Mouse (Mus musculus) G1E (cell line): ENCODE measurements around the gene Hnrnpr. TPM values are rescaled to one million over a fixed set of nuclear protein-coding genes. Genes with fewer than 3 reads are reported as not detected.

ENCODE experiments used
- ATAC-seq: 2 replicates; pipeline ENCODE4 v1.8.0; 2016; ENCODE audit warnings: mild to moderate bottlenecking; ENCODE audit not compliant: insufficient number of reproducible peaks, poor library complexity, low FRiP score, severe bottlenecking; ENCODE audit errors: extremely low read depth
- DNase-seq: peaks from one replicate; pipeline ENCODE4 v3.0.0; 2012; ENCODE audit warnings: low spot score
- H3K27me3 ChIP-seq: 2 replicates; pipeline ENCODE4 v1.6.1; 2012; ENCODE audit warnings: mild to moderate bottlenecking, low read length, inconsistent platforms; ENCODE audit not compliant: insufficient read depth
- H3K36me3 ChIP-seq: replicated peaks from 2 replicates; pipeline ENCODE3; 2012; ENCODE audit warnings: mild to moderate bottlenecking, inconsistent platforms
- H3K4me1 ChIP-seq: 2 replicates; pipeline ENCODE4 v1.6.1; 2012; ENCODE audit warnings: low read depth, low read length, inconsistent platforms, mixed read lengths; ENCODE audit not compliant: insufficient read depth
- H3K4me3 ChIP-seq: 2 replicates; pipeline ENCODE4 v1.5.1; 2012; ENCODE audit warnings: low read depth, mild to moderate bottlenecking, inconsistent platforms, low read length, moderate library complexity, mixed read lengths
- H3K9me3 ChIP-seq: replicated peaks from 2 replicates; pipeline ENCODE4 v1.6.1; 2012; ENCODE audit warnings: inconsistent platforms
- CTCF ChIP-seq: IDR thresholded peaks from 2 replicates; pipeline ENCODE4 v1.5.1; 2012; ENCODE audit warnings: low read depth, low read length, inconsistent platforms, mixed read lengths
- GATA1 ChIP-seq: IDR thresholded peaks from 2 replicates; pipeline ENCODE4 v1.6.1; 2012; ENCODE audit warnings: borderline replicate concordance, low read length, inconsistent platforms, mixed read lengths
- GATA2 ChIP-seq: IDR thresholded peaks from 2 replicates; pipeline ENCODE4 v1.6.1; 2012; ENCODE audit warnings: low read depth, low read length, inconsistent platforms, borderline replicate concordance
- POLR2AphosphoS5 ChIP-seq: IDR thresholded peaks from 2 replicates; pipeline ENCODE4 v1.6.1; 2012; ENCODE audit warnings: low read depth, low read length, inconsistent platforms; ENCODE audit not compliant: insufficient replicate concordance
- TAL1 ChIP-seq: conservative IDR thresholded peaks from 2 replicates; pipeline ENCODE4 v1.6.1; 2012; ENCODE audit warnings: low read depth, low read length, inconsistent platforms, mixed read lengths
- polyA plus RNA-seq: library from polyadenylated mRNA; stranded (reverse); fragments of >175 nt; gene quantifications from 2 replicates; pipeline ENCODE4 v1.2.3, GENCODE M21; 2012
- total RNA-seq, 2 experiments: library from RNA; stranded (forward) in 1 of 2; stranded (reverse) in 1 of 2; fragments of 200-1000 nt in 1 of 2; fragments of >200 nt in 1 of 2; fragmentation: Nextera tagmentation in 1 of 2; gene quantifications; 2 replicates each; pipeline ENCODE4 v1.2.3; 2014 to 2017

Gene Hnrnpr
- total and polyA plus RNA-seq, 3 experiments = 66.7 to 187 (median 100) TPM

DNA sequence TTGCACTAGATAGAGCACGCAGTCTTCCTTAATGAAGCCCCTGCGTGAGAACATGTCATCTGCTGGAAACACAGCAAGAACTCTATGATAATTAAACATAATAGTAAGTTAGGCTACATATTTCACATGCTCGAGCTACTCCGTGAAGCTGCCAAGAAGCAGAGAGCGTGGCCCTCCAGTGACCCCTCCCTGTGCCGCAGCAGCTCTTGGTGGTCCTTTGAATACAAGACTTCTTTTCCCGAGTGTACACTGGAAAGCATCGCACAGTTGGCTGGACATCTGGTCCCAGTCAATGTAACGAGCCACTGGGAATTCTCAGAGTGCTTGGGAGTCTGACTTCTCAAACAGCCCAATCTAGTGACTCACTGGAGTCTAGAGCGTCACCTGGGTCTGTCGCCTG is 97.1 kb downstream of the Hnrnpr start:
- H3K9me3 ChIP-seq = no peaks in the 10 kb centered on the region
- no peaks in the 10 kb centered on the region for H3K36me3 ChIP-seq
- no peak overlapping the region for H3K4me3 ChIP-seq
- ATAC-seq (no peak), DNase-seq (no peak)
- TF ChIP-seq POLR2AphosphoS5 = no peak
- no peak for TF ChIP-seq GATA1
- no peak for TF ChIP-seq GATA2
- TF ChIP-seq CTCF = no peak
- no peak for TF ChIP-seq TAL1
- H3K4me1 ChIP-seq = no peaks in the 10 kb centered on the region
- peaks cover 4% of the 10 kb centered on the region; the same call in 1 of the 2 replicates for H3K27me3 ChIP-seq

Other genes with a start within 250 kb of the Hnrnpr start
- gene Id3, start 167.4 kb upstream of the Hnrnpr start, total RNA-seq (2014; fragmentation: Nextera tagmentation) = not detected in 2 replicates
- 0.22 TPM in 1 of 2 replicates, not detected in the other for gene Id3, start 167.4 kb upstream of the Hnrnpr start, total RNA-seq (2017)
- gene Id3, start 167.4 kb upstream of the Hnrnpr start, polyA plus RNA-seq = not detected in 2 replicates
- 29.9 and 70.3 TPM in 2 replicates for gene E2f2, start 138.5 kb upstream of the Hnrnpr start, total RNA-seq (2014; fragmentation: Nextera tagmentation)
- gene E2f2, start 138.5 kb upstream of the Hnrnpr start, total RNA-seq (2017) = 14.1 and 16.3 TPM in 2 replicates
- gene E2f2, start 138.5 kb upstream of the Hnrnpr start, polyA plus RNA-seq = 45.6 and 45.9 TPM in 2 replicates
- gene Asap3, start 104.6 kb upstream of the Hnrnpr start, total RNA-seq (2014; fragmentation: Nextera tagmentation) = 0.30 TPM in 1 of 2 replicates, not detected in the other
- gene Asap3, start 104.6 kb upstream of the Hnrnpr start, total RNA-seq (2017) = 0.05 and 0.06 TPM in 2 replicates
- gene Asap3, start 104.6 kb upstream of the Hnrnpr start, polyA plus RNA-seq = 0.04 and 0.05 TPM in 2 replicates
- gene Tcea3, start 63.2 kb upstream of the Hnrnpr start, total RNA-seq (2014; fragmentation: Nextera tagmentation) = not detected in 2 replicates
- 0.55 and 0.70 TPM in 2 replicates for gene Tcea3, start 63.2 kb upstream of the Hnrnpr start, total RNA-seq (2017)
- not detected in 2 replicates for gene Tcea3, start 63.2 kb upstream of the Hnrnpr start, polyA plus RNA-seq
- gene Zfp46, start 26.3 kb upstream of the Hnrnpr start, total RNA-seq (2014; fragmentation: Nextera tagmentation) = 17.7 and 19.9 TPM in 2 replicates
- 13.2 and 13.9 TPM in 2 replicates for gene Zfp46, start 26.3 kb upstream of the Hnrnpr start, total RNA-seq (2017)
- gene Zfp46, start 26.3 kb upstream of the Hnrnpr start, polyA plus RNA-seq = 6.1 and 6.7 TPM in 2 replicates
- gene Htr1d, start 112.6 kb downstream of the Hnrnpr start, total RNA-seq (2014; fragmentation: Nextera tagmentation) = not detected in 2 replicates
- gene Htr1d, start 112.6 kb downstream of the Hnrnpr start, total RNA-seq (2017) = 0.05 and 0.06 TPM in 2 replicates
- not detected in 2 replicates for gene Htr1d, start 112.6 kb downstream of the Hnrnpr start, polyA plus RNA-seq
- not detected in 2 replicates for gene 6030445D17Rik, start 151.3 kb downstream of the Hnrnpr start, total RNA-seq (2014; fragmentation: Nextera tagmentation)
- gene 6030445D17Rik, start 151.3 kb downstream of the Hnrnpr start, total RNA-seq (2017) = not detected in 2 replicates
- not detected in 2 replicates for gene 6030445D17Rik, start 151.3 kb downstream of the Hnrnpr start, polyA plus RNA-seq
- not detected in 2 replicates for gene Luzp1, start 158.8 kb downstream of the Hnrnpr start, total RNA-seq (2014; fragmentation: Nextera tagmentation)
- gene Luzp1, start 158.8 kb downstream of the Hnrnpr start, total RNA-seq (2017) = 0.06 and 0.33 TPM in 2 replicates
- not detected in 2 replicates for gene Luzp1, start 158.8 kb downstream of the Hnrnpr start, polyA plus RNA-seq